Mouse (Mus musculus) liver, embryonic 14.5 days (tissue): ENCODE measurements at regions not wholly inside any gene's neighbourhood (a gene's known extent, or its start where the extent isn't known, plus 50 kb on each side); places are given as distances from the start of the nearest gene placed in this dataset.

Experiments used
- ATAC-seq: fragments of 200-750 bp; cut with Nextera tagmentation; 2 replicates; pipeline ENCODE4 v1.8.0; 2017; ENCODE audit warnings: moderate number of reproducible peaks, mild to moderate bottlenecking, moderate library complexity; ENCODE audit not compliant: insufficient read depth
- DNase-seq, 3 experiments: peaks; one replicate each; pipeline ENCODE4 v3.0.0-alpha.2; 2012 to 2013; ENCODE audit warnings: low read depth in 3 of 3, low spot score in 3 of 3
- H3K27ac ChIP-seq: fragments of 300-500 bp; sonication (generic); 2 replicates; pipeline ENCODE4 v1.5.1; 2014; ENCODE audit warnings: moderate library complexity, mild to moderate bottlenecking, control low read depth, inconsistent platforms
- H3K27me3 ChIP-seq: fragments of 300-500 bp; sonication (generic); 2 replicates; pipeline ENCODE4 v1.6.1; 2014; ENCODE audit warnings: mild to moderate bottlenecking, low read length, moderate library complexity; ENCODE audit not compliant: control insufficient read depth, insufficient read depth
- H3K36me3 ChIP-seq: fragments of 300-500 bp; sonication (generic); replicated peaks from 2 replicates; pipeline ENCODE4 v1.6.1; 2014; ENCODE audit warnings: low read depth; ENCODE audit not compliant: control insufficient read depth, insufficient read depth
- H3K4me1 ChIP-seq, 2 experiments: fragments of 200-500 bp in 1 of 2; fragments of 300-500 bp in 1 of 2; sonication (generic) in 1 of 2; replicated peaks; 2 replicates each; pipeline ENCODE4 v1.6.1; 2012 to 2014; ENCODE audit warnings: antibody characterized with exemption in 1 of 2, inconsistent platforms in 1 of 2, low read length in 1 of 2; ENCODE audit not compliant: control insufficient read depth in 2 of 2, insufficient read depth in 2 of 2
- H3K4me2 ChIP-seq: fragments of 300-500 bp; sonication (generic); 2 replicates; pipeline ENCODE4 v1.6.1; 2014; ENCODE audit warnings: low read depth, mild to moderate bottlenecking, control low read depth, moderate library complexity
- H3K4me3 ChIP-seq, 2 experiments: fragments of 200-500 bp in 1 of 2; fragments of 300-500 bp in 1 of 2; sonication (generic) in 1 of 2; 2 replicates each; pipeline ENCODE4 v1.5.1; 2012 to 2014; ENCODE audit warnings: low read depth in 2 of 2, low read length in 2 of 2, mild to moderate bottlenecking in 2 of 2, control low read depth in 1 of 2, inconsistent platforms in 1 of 2, moderate library complexity in 1 of 2; ENCODE audit not compliant: insufficient read depth in 1 of 2
- H3K9ac ChIP-seq: fragments of 300-500 bp; sonication (generic); replicated peaks from 2 replicates; pipeline ENCODE4 v1.6.1; 2014; ENCODE audit warnings: mild to moderate bottlenecking, control low read depth, moderate library complexity
- H3K9me3 ChIP-seq: fragments of 300-500 bp; sonication (generic); 2 replicates; pipeline ENCODE4 v1.6.1; 2016; ENCODE audit warnings: low read length, mixed read lengths; ENCODE audit not compliant: control insufficient read depth
- CTCF ChIP-seq: IDR thresholded peaks from 2 replicates; pipeline ENCODE4 v1.5.1; 2016; ENCODE audit warnings: antibody characterized with exemption, low read depth, control low read depth
- EP300 ChIP-seq: IDR thresholded peaks from 2 replicates; pipeline ENCODE4 v1.6.1; 2016; ENCODE audit warnings: antibody characterized with exemption, low read depth
- WGBS: fragments of 180-500 bp; shearing (Covaris S2); extraction: QIAGEN DNeasy Blood & Tissue Kit; methylation state at CpG from one replicate; pipeline ENCODE4 v1.1.7; 2014; ENCODE audit not compliant: insufficient replicate concordance; 5-methylcytosine and 5-hydroxymethylcytosine counted together

- no peak overlapping the region for H3K27ac ChIP-seq
- 36% methylated on average over 7 of the region's 7 CpGs for WGBS
- no peak for ATAC-seq
- no peak overlapping the region for H3K4me2 ChIP-seq
- no peak for DNase-seq
- TF ChIP-seq CTCF, result no peak
- no peak for TF ChIP-seq EP300
- no peak overlapping the region for H3K9ac ChIP-seq
- no peaks in the 10 kb centered on the region for H3K27me3 ChIP-seq
- H3K4me1 ChIP-seq, result no peaks in the 10 kb centered on the region
- no peaks in the 10 kb centered on the region for H3K36me3 ChIP-seq
- H3K4me3 ChIP-seq, result no peak overlapping the region
- no peaks in the 10 kb centered on the region for H3K9me3 ChIP-seq
Measured at GRCm38 (mm10) chr11:17524985-17525775, 267.8 kb downstream of the C1d start.

- Histone ChIP-seq H3K4me3 (no peak overlapping the region), H3K9ac (no peak overlapping the region), H3K27ac (no peak overlapping the region), H3K9me3 (no peaks in the 10 kb centered on the region), H3K4me1 (no peaks in the 10 kb centered on the region), H3K4me2 (no peak overlapping the region), H3K27me3 (no peaks in the 10 kb centered on the region), H3K36me3 (no peaks in the 10 kb centered on the region)
- no peak for DNase-seq
- 55% methylated on average over 5 of the region's 5 CpGs for whole genome bisulfite sequencing
- no peak for TF ChIP-seq CTCF
- TF ChIP-seq EP300, result no peak
- ATAC-seq, result no peak
Measured at GRCm38 (mm10) chr11:17526476-17526875, 269.1 kb downstream of the C1d start.

GRCm38 (mm10) chr11:17528609-17529008 lies 271.2 kb downstream of the C1d start:
- TF ChIP-seq CTCF, result no peak
- TF ChIP-seq EP300, result no peak
- H3K9me3 ChIP-seq, result no peaks in the 10 kb centered on the region
- 66% methylated on average over 6 of the region's 6 CpGs for WGBS
- H3K27ac ChIP-seq, result no peak overlapping the region
- no peaks in the 10 kb centered on the region for H3K4me1 ChIP-seq
- no peak for ATAC-seq
- H3K4me3 ChIP-seq, result no peak overlapping the region
- no peak overlapping the region for H3K4me2 ChIP-seq
- no peak for DNase-seq
- H3K36me3 ChIP-seq, result no peaks in the 10 kb centered on the region
- H3K27me3 ChIP-seq, result no peaks in the 10 kb centered on the region
- H3K9ac ChIP-seq, result no peak overlapping the region

- Histone ChIP-seq H3K4me1 (no peaks in the 10 kb centered on the region), H3K9ac (no peak overlapping the region), H3K4me3 (no peak overlapping the region), H3K4me2 (no peak overlapping the region), H3K9me3 (no peaks in the 10 kb centered on the region), H3K36me3 (no peaks in the 10 kb centered on the region), H3K27ac (no peak overlapping the region), H3K27me3 (no peaks in the 10 kb centered on the region)
- ATAC-seq (no peak), DNase-seq (no peak)
- TF ChIP-seq CTCF, result no peak
- TF ChIP-seq EP300, result no peak
- 43% methylated on average over 3 of the region's 3 CpGs for WGBS
Measured at GRCm38 (mm10) chr11:17533706-17534105, 276.3 kb downstream of the C1d start.

- no peak overlapping the region for H3K27ac ChIP-seq
- H3K4me2 ChIP-seq, result no peak overlapping the region
- H3K9ac ChIP-seq, result no peak overlapping the region
- H3K27me3 ChIP-seq, result no peaks in the 10 kb centered on the region
- H3K9me3 ChIP-seq, result no peaks in the 10 kb centered on the region
- TF ChIP-seq CTCF (no peak), EP300 (no peak)
- no peak for DNase-seq
- H3K36me3 ChIP-seq, result no peaks in the 10 kb centered on the region
- H3K4me1 ChIP-seq, result no peaks in the 10 kb centered on the region
- H3K4me3 ChIP-seq, result no peak overlapping the region
- ATAC-seq, result no peak
Measured at GRCm38 (mm10) chr11:17546286-17546685, 288.9 kb downstream of the C1d start.
